In genomic region chr11:46375015-46375414, GRCm38 (mm10) we compare ENCODE assay signal across 22 mouse cellular contexts. TPM values are rescaled to one million over a fixed set of nuclear protein-coding genes. Genes with fewer than 3 reads are reported as not detected.
"Had no signal": no experiment of that assay in that cellular context is flagged by ENCODE, and none has a peak within 500 bp of the region (broad histone marks: within the 10 kb centered on the region; RNA-seq: fewer than 3 reads in every experiment).

No protein-coding gene starts in this region.

- H3K4me1 ChIP-seq: limb, embryonic 15.5 days; neural tube, embryonic 12.5 days had no signal

- H3K36me3 ChIP-seq: limb, embryonic 15.5 days; liver, embryonic 12.5 days; midbrain, embryonic 10.5 days; neural tube, embryonic 12.5 days had no signal

- DNase-seq: kidney, adult 8-10 months; kidney, postnatal 36 days; layer of hippocampus, adult 9-11 months; layer of hippocampus, postnatal 36 days; lung, embryonic 14.5 days; lung, postnatal 10 days; lung, postnatal 4 days; midbrain, embryonic 14.5 days; right cerebral cortex, postnatal 14 days had no signal

- ATAC-seq: intestine, embryonic 16.5 days; liver, embryonic 12.5 days had no signal

- H3K27ac ChIP-seq: limb, embryonic 15.5 days; liver, embryonic 12.5 days; midbrain, embryonic 10.5 days; neural tube, embryonic 12.5 days; stomach, postnatal 0 days had no signal

- H3K4me3 ChIP-seq: limb, embryonic 15.5 days; liver, embryonic 12.5 days; midbrain, embryonic 10.5 days; myocyte; neural tube, embryonic 12.5 days had no signal

- H3K27me3 ChIP-seq: limb, embryonic 15.5 days; liver, embryonic 12.5 days; neural tube, embryonic 12.5 days had no signal

RNA-seq across cellular contexts. Expression of gene Itk, which starts 14.3 kb away (rescaled TPM):
- polyA plus RNA-seq: limb, embryonic 11.5 days; liver, embryonic 12.5 days; midbrain, embryonic 14.5 days; neural tube, embryonic 12.5 days had no signal

RNA-seq across cellular contexts. Expression of gene Fam71b, which starts 21.3 kb away (rescaled TPM):
- total RNA-seq: layer of hippocampus, adult 18-20 months; layer of hippocampus, postnatal 36 days; left cerebral cortex, adult 8-10 months; left cerebral cortex, postnatal 25 days; neutrophil, adult 5-6 weeks had no signal
- polyA plus RNA-seq: intestine, embryonic 16.5 days; kidney, embryonic 16.5 days; limb, embryonic 11.5 days; limb, embryonic 15.5 days; liver, embryonic 12.5 days; lung, embryonic 14.5 days; midbrain, embryonic 10.5 days; midbrain, embryonic 14.5 days; neural tube, embryonic 12.5 days; stomach, postnatal 0 days had no signal
